Mouse (Mus musculus): ENCODE data around the gene Dach1. TPM values are rescaled to one million over a fixed set of nuclear protein-coding genes. Genes with fewer than 3 reads are reported as not detected.

The Dach1 gene
- total and polyA plus RNA-seq, 3 experiments: not detected

DNA sequence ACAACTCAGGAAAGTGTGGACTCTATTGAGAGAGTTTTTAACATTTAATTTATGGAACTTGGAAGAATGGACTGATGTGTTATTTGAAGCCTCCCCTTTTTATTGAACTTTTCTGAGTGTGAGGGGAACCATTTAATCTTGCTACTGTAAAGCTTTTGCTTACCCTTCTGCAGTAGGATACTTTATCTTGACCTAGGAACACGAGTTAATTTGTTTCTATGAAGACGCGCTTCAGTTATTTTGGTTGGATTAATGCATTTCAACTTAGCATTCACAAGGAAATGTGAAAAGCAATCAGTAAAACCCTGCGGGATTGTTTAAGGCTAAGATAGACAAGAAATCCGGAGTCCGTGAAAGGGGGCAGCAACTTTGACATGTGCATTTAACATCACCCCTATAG lies 89.6 kb downstream of the Dach1 start:
- no peaks in the 10 kb centered on the region for H3K9me3 ChIP-seq (replicated peaks; ENCODE audit: insufficient read depth, low read length)
- no peak for TF ChIP-seq BHLHE40 (IDR thresholded peaks at IDR 0.05; ENCODE audit: borderline replicate concordance, low read depth, low read length)
- no peak overlapping the region for H3K4me3 ChIP-seq (ENCODE audit: control insufficient read depth in 1 of 2, insufficient read depth in 1 of 2, low read depth in 2 of 2, low read length in 2 of 2)
- H3K9ac ChIP-seq (ENCODE audit: control insufficient read depth, low read depth, low read length, poor library complexity, severe bottlenecking): no peak overlapping the region
- H3K4me1 ChIP-seq (ENCODE audit: control insufficient read depth in 1 of 2, insufficient read depth in 2 of 2, low read length in 2 of 2): peaks cover 0 to 9% of the 10 kb centered on the region in 2 experiments; a peak in 2 of 4 replicates
- H3K79me2 ChIP-seq (ENCODE audit: control insufficient read depth, insufficient read depth, low read length, poor library complexity): no peaks in the 10 kb centered on the region
- H3K27ac ChIP-seq (ENCODE audit: control insufficient read depth, low read depth, low read length): no peak overlapping the region
- H3K36me3 ChIP-seq (ENCODE audit: control insufficient read depth in 1 of 2, insufficient read depth in 2 of 2, low read length in 2 of 2): no peaks in the 10 kb centered on the region; a peak in 1 of 4 replicates
- no peak for DNase-seq (ENCODE audit: low read depth, low spot score)
- H3K27me3 ChIP-seq (ENCODE audit: control insufficient read depth in 1 of 2, insufficient read depth in 2 of 2, low read length in 2 of 2): no peaks in the 10 kb centered on the region

- no peaks in the 10 kb centered on the region; a peak in 1 of 4 replicates for H3K36me3 ChIP-seq (ENCODE audit: control insufficient read depth in 1 of 2, insufficient read depth in 2 of 2, low read length in 2 of 2)
- no peaks in the 10 kb centered on the region for H3K9me3 ChIP-seq (replicated peaks; ENCODE audit: insufficient read depth, low read length)
- no peak overlapping the region for H3K4me3 ChIP-seq (ENCODE audit: control insufficient read depth in 1 of 2, insufficient read depth in 1 of 2, low read depth in 2 of 2, low read length in 2 of 2)
- peak; percentile 40 for DNase-seq (ENCODE audit: low read depth, low spot score)
- peaks cover 0 to 4% of the 10 kb centered on the region in 2 experiments; a peak in 1 of 4 replicates for H3K4me1 ChIP-seq (ENCODE audit: control insufficient read depth in 1 of 2, insufficient read depth in 2 of 2, low read length in 2 of 2)
- TF ChIP-seq POLR2A (IDR thresholded peaks at IDR 0.05; ENCODE audit: control insufficient read depth in 1 of 2, insufficient read depth in 1 of 2, low read depth in 1 of 2, low read length in 2 of 2, poor library complexity in 1 of 2) (no peak), EP300 (IDR thresholded peaks at IDR 0.05; ENCODE audit: low read depth in 1 of 2, low read length in 2 of 2) (peak; percentile 50 to 58; a peak in 3 of 4 replicates), ZKSCAN1 (IDR thresholded peaks at IDR 0.05; ENCODE audit: low read depth, low read length) (no peak), KAT2A (conservative IDR thresholded peaks at IDR 0.05; ENCODE audit: low read depth, low read length) (no peak), GATA1 (IDR thresholded peaks at IDR 0.05; ENCODE audit: low read depth, low read length) (peak; percentile 78), ZMIZ1 (IDR thresholded peaks at IDR 0.05; ENCODE audit: low read depth, low read length) (no peak), JUND (IDR thresholded peaks at IDR 0.05; ENCODE audit: low read depth, low read length) (no peak), BHLHE40 (IDR thresholded peaks at IDR 0.05; ENCODE audit: borderline replicate concordance, low read depth, low read length) (no peak), TCF12 (IDR thresholded peaks at IDR 0.05; ENCODE audit: low read depth, low read length) (peak; percentile 26; the same call in 1 of the 2 replicates)
- no peaks in the 10 kb centered on the region for H3K27me3 ChIP-seq (ENCODE audit: control insufficient read depth in 1 of 2, insufficient read depth in 2 of 2, low read length in 2 of 2)
- H3K79me2 ChIP-seq (ENCODE audit: control insufficient read depth, insufficient read depth, low read length, poor library complexity): no peaks in the 10 kb centered on the region
- H3K9ac ChIP-seq (ENCODE audit: control insufficient read depth, low read depth, low read length, poor library complexity, severe bottlenecking): no peak overlapping the region
- no peak overlapping the region for H3K27ac ChIP-seq (ENCODE audit: control insufficient read depth, low read depth, low read length)
These were observed 91.6 kb downstream of the Dach1 start for GRCm38 (mm10) chr14:98077996-98078395.

GRCm38 (mm10) chr14:98073421-98074080 lies 96.0 kb downstream of the Dach1 start:
- H3K27me3 ChIP-seq (ENCODE audit: control insufficient read depth in 1 of 2, insufficient read depth in 2 of 2, low read length in 2 of 2): no peaks in the 10 kb centered on the region
- H3K79me2 ChIP-seq (ENCODE audit: control insufficient read depth, insufficient read depth, low read length, poor library complexity): no peaks in the 10 kb centered on the region
- H3K4me1 ChIP-seq (ENCODE audit: control insufficient read depth in 1 of 2, insufficient read depth in 2 of 2, low read length in 2 of 2): peaks cover 3 to 4% of the 10 kb centered on the region in 2 experiments; a peak in 2 of 4 replicates

More at GRCm38 (mm10) chr14:98073421-98074080, 96.0 kb downstream of the Dach1 start:
- Histone ChIP-seq H3K36me3 (ENCODE audit: control insufficient read depth in 1 of 2, insufficient read depth in 2 of 2, low read length in 2 of 2) (no peaks in the 10 kb centered on the region; a peak in 1 of 4 replicates), H3K9me3 (replicated peaks; ENCODE audit: insufficient read depth, low read length) (no peaks in the 10 kb centered on the region), H3K4me3 (ENCODE audit: control insufficient read depth in 1 of 2, insufficient read depth in 1 of 2, low read depth in 2 of 2, low read length in 2 of 2) (no peak overlapping the region), H3K9ac (ENCODE audit: control insufficient read depth, low read depth, low read length, poor library complexity, severe bottlenecking) (no peak overlapping the region), H3K27ac (ENCODE audit: control insufficient read depth, low read depth, low read length) (no peak overlapping the region)
- TF ChIP-seq CHD2 (IDR thresholded peaks at IDR 0.05; ENCODE audit: low read length): no peak
- no peak for TF ChIP-seq NRF1 (IDR thresholded peaks at IDR 0.05; ENCODE audit: insufficient read depth, low read depth, low read length, poor library complexity, severe bottlenecking)
- no peak for TF ChIP-seq MAX (IDR thresholded peaks at IDR 0.05; ENCODE audit: low read length)
- no peak for TF ChIP-seq SMC3 (IDR thresholded peaks at IDR 0.05; ENCODE audit: low read depth, low read length)
- TF ChIP-seq MYB (IDR thresholded peaks at IDR 0.05; ENCODE audit: low read depth, low read length): no peak
- TF ChIP-seq ELF1 (IDR thresholded peaks at IDR 0.05; ENCODE audit: low read depth, low read length): no peak
- TF ChIP-seq EP300 (IDR thresholded peaks at IDR 0.05; ENCODE audit: low read depth in 1 of 2, low read length in 2 of 2): no peak
- no peak for TF ChIP-seq ETS1 (IDR thresholded peaks at IDR 0.05; ENCODE audit: low read depth, low read length)
- no peak for TF ChIP-seq MXI1 (IDR thresholded peaks at IDR 0.05; ENCODE audit: low read depth, low read length)
- no peak for TF ChIP-seq JUND (IDR thresholded peaks at IDR 0.05; ENCODE audit: low read depth, low read length)
- TF ChIP-seq MAZ (IDR thresholded peaks at IDR 0.05; ENCODE audit: low read depth, low read length): no peak
- TF ChIP-seq GATA1 (IDR thresholded peaks at IDR 0.05; ENCODE audit: low read depth, low read length): no peak
- no peak for TF ChIP-seq TAL1 (IDR thresholded peaks at IDR 0.05; ENCODE audit: low read length)
- no peak for TF ChIP-seq MEF2A (IDR thresholded peaks at IDR 0.05; ENCODE audit: extremely low read depth, insufficient replicate concordance, low read depth, low read length, poor library complexity, severe bottlenecking)
- no peak for TF ChIP-seq CTCF (IDR thresholded peaks at IDR 0.05 in 2 of 3, conservative IDR thresholded peaks at IDR 0.05 in 1 of 3; ENCODE audit: control insufficient read depth in 1 of 3, insufficient read depth in 1 of 3, low read depth in 2 of 3, low read length in 3 of 3, poor library complexity in 1 of 3, severe bottlenecking in 1 of 3)
- no peak for TF ChIP-seq RAD21 (IDR thresholded peaks at IDR 0.05; ENCODE audit: low read depth, low read length)
- TF ChIP-seq GABPA (IDR thresholded peaks at IDR 0.05; ENCODE audit: low read depth, low read length): no peak
- TF ChIP-seq UBTF (IDR thresholded peaks at IDR 0.05; ENCODE audit: borderline replicate concordance, insufficient read depth, low read depth, low read length): no peak
- no peak for TF ChIP-seq ZMIZ1 (IDR thresholded peaks at IDR 0.05; ENCODE audit: low read depth, low read length)
- no peak for DNase-seq (ENCODE audit: low read depth, low spot score)

All from MEL (cell line).